Mouse (Mus musculus): ENCODE measurements at regions not wholly inside any gene's neighbourhood (a gene's known extent, or its start where the extent isn't known, plus 50 kb on each side); places are given as distances from the start of the nearest gene placed in this dataset.
A peak's percentile ranks its signal among the peaks of the same experiment; 100 is the strongest.

- no peak for DNase-seq
Measured at GRCm38 (mm10) chr3:83699751-83700150, 66.4 kb upstream of the Sfrp2 start.

GRCm38 (mm10) chr3:83701075-83701474, 65.0 kb upstream of the Sfrp2 start:
- peak; percentile 50 for DNase-seq

- peak; percentile 21 for DNase-seq
Measured at GRCm38 (mm10) chr3:83704559-83704958, 61.6 kb upstream of the Sfrp2 start.

GRCm38 (mm10) chr3:83705253-83705652, 60.9 kb upstream of the Sfrp2 start:
- no peak for DNase-seq

- peak; percentile 27 for DNase-seq
Measured at GRCm38 (mm10) chr3:83706531-83707243, 59.4 kb upstream of the Sfrp2 start.

- DNase-seq = no peak
Measured at GRCm38 (mm10) chr3:83707278-83707677, 58.8 kb upstream of the Sfrp2 start.

- DNase-seq = no peak
Measured at GRCm38 (mm10) chr3:83708973-83709372, 57.1 kb upstream of the Sfrp2 start.

GRCm38 (mm10) chr3:83709531-83709930, 56.6 kb upstream of the Sfrp2 start:
- DNase-seq = no peak

GRCm38 (mm10) chr3:83710995-83711541, 55.1 kb upstream of the Sfrp2 start:
- DNase-seq = no peak

- no peak for DNase-seq
Measured at GRCm38 (mm10) chr3:83712355-83712754, 53.8 kb upstream of the Sfrp2 start.

GRCm38 (mm10) chr3:83714572-83714971, 51.5 kb upstream of the Sfrp2 start:
- DNase-seq = no peak

Data from kidney, adult 18-20 months (tissue).